In genomic region chr14:47958171-47958570, GRCm38 (mm10) we compare ENCODE assay signal across 13 mouse cellular contexts.
DNase-seq lines count a peak whose midpoint lies in the region; TF ChIP-seq lines count a peak whose summit lies in the region.
"Had no signal": no experiment of that assay in that cellular context is flagged by ENCODE, and none has a peak within 500 bp of the region (broad histone marks: within the 10 kb centered on the region; RNA-seq: fewer than 3 reads in every experiment).

No protein-coding gene starts in this region.

- no peak for TF ChIP-seq CTCF in heart, adult 2 months (IDR thresholded peaks at IDR 0.05)

- no peak for TF ChIP-seq POLR2A in heart, adult 2 months (IDR thresholded peaks at IDR 0.05; ENCODE audit: insufficient read depth, low read depth, low read length)

- H3K4me1 ChIP-seq in heart, adult 2 months (ENCODE audit: control insufficient read depth, insufficient read depth, low read length): no peaks in the 10 kb centered on the region; the same call in 1 of the 2 replicates
- H3K4me1 ChIP-seq: embryonic facial prominence, embryonic 12.5 days; liver, embryonic 15.5 days; midbrain, embryonic 12.5 days had no signal

- no peak for TF ChIP-seq EP300 in heart, adult 2 months (IDR thresholded peaks at IDR 0.05; ENCODE audit: insufficient read depth, low read depth, low read length)

- H3K27me3 ChIP-seq in heart, adult 2 months (ENCODE audit: control insufficient read depth, insufficient read depth, low read length): no peaks in the 10 kb centered on the region
- H3K27me3 ChIP-seq: embryonic facial prominence, embryonic 12.5 days; liver, embryonic 15.5 days; midbrain, embryonic 12.5 days had no signal

- DNase-seq in heart, adult 2 months: peak in 1 of 2 experiments; percentile 20
- DNase-seq in heart, postnatal 25 days (ENCODE audit: low spot score): no peak
- DNase-seq in urinary bladder, postnatal 4 days (ENCODE audit: low spot score in 2 of 2): peak; percentile 19 to 26
- DNase-seq in urinary bladder, adult 18-20 months (ENCODE audit: low spot score in 2 of 2): no peak
- peak; percentile 45 for DNase-seq in lung, postnatal 25 days (ENCODE audit: low spot score)
- no peak for DNase-seq in yolk sac, embryonic 10.5 days (ENCODE audit: low spot score)
- no peak for DNase-seq in spleen, postnatal 10 days (ENCODE audit: low spot score in 2 of 2)
- DNase-seq: cerebellum, postnatal 14 days; kidney, adult 9 months; thymus, adult 2 months had no signal

- no peak overlapping the region for H3K9ac ChIP-seq in heart, adult 2 months (ENCODE audit: low read depth, low read length)
- H3K9ac ChIP-seq: embryonic facial prominence, embryonic 12.5 days; liver, embryonic 15.5 days; midbrain, embryonic 12.5 days had no signal

- no peak overlapping the region for H3K4me3 ChIP-seq in heart, adult 2 months
- H3K4me3 ChIP-seq: embryonic facial prominence, embryonic 12.5 days; liver, embryonic 15.5 days; midbrain, embryonic 12.5 days had no signal

- intact Hi-C loops in heart, adult 2 months (cut with DNase I): loop anchor here (10.0 kb wide), 1 partner anchor 203 kb away; no protein-coding TSS in a partner anchor
- intact Hi-C loops in heart, postnatal 25 days (cut with DNase I): no loop called here

- H3K27ac ChIP-seq in heart, adult 2 months: 0 out of 2 replicates have a peak overlapping the region, but pooled peaks have one; percentile 6
- H3K27ac ChIP-seq: embryonic facial prominence, embryonic 12.5 days; liver, embryonic 15.5 days; midbrain, embryonic 12.5 days had no signal

- no peaks in the 10 kb centered on the region for H3K79me2 ChIP-seq in heart, adult 2 months (replicated peaks; ENCODE audit: control insufficient read depth, insufficient read depth, low read length)

- WGBS in heart, adult 2 months: 59% methylated on average over 9 of the region's 9 CpGs

- H3K36me3 ChIP-seq in heart, adult 2 months (ENCODE audit: control insufficient read depth, insufficient read depth, low read length): no peaks in the 10 kb centered on the region
- H3K36me3 ChIP-seq: embryonic facial prominence, embryonic 12.5 days; liver, embryonic 15.5 days; midbrain, embryonic 12.5 days had no signal

Comparison
In these comparisons a context has a peak if more than half of its experiments do, and no peak if none do; other contexts are left out.
1. DNase-seq: peak in urinary bladder, postnatal 4 days (2 of 2) and lung, postnatal 25 days (single experiment); none in heart, postnatal 25 days (single experiment), urinary bladder, adult 18-20 months (0 of 2), yolk sac, embryonic 10.5 days (single experiment) and spleen, postnatal 10 days (0 of 2).